Mouse (Mus musculus): ENCODE results near the gene Carm1. TPM values are rescaled to one million over a fixed set of nuclear protein-coding genes. Genes with fewer than 3 reads are reported as not detected.
"Not testable (repeated sequence)": the region's sequence is repeated elsewhere in the genome, so short reads cannot be mapped to it uniquely, and the experiment has no call there.

Carm1 gene
- polyA plus RNA-seq, 1 experiment from 2014 or later = 18.2 TPM

GRCm38 (mm10) chr9:21513466-21513865 is 33.2 kb upstream of the Carm1 start:
- Histone ChIP-seq H3K27me3 (no peaks in the 10 kb centered on the region), H3K4me3 (replicated peaks) (no peak overlapping the region), H3K36me3 (replicated peaks) (peaks cover 7% of the 10 kb centered on the region), H3K4me1 (replicated peaks) (peaks cover 33% of the 10 kb centered on the region), H3K9ac (no peak overlapping the region), H3K4me2 (no peak overlapping the region), H3K27ac (replicated peaks) (no peak overlapping the region), H3K9me3 (replicated peaks) (no peaks in the 10 kb centered on the region)
- 97% methylated on average over 4 of the region's 4 CpGs for WGBS (ENCODE audit: insufficient replicate concordance)
- ATAC-seq (ENCODE audit: insufficient read depth) = no peak

GRCm38 (mm10) chr9:21517947-21518495 is 28.7 kb upstream of the Carm1 start:
- H3K4me2 ChIP-seq = no peak overlapping the region
- H3K27ac ChIP-seq (replicated peaks) = no peak overlapping the region
- 60% methylated on average over 6 of the region's 6 CpGs for WGBS (ENCODE audit: insufficient replicate concordance)
- no peaks in the 10 kb centered on the region for H3K9me3 ChIP-seq (replicated peaks)
- no peaks in the 10 kb centered on the region for H3K36me3 ChIP-seq (replicated peaks)
- ATAC-seq (ENCODE audit: insufficient read depth) = no peak
- no peak overlapping the region for H3K9ac ChIP-seq
- no peak overlapping the region for H3K4me3 ChIP-seq (replicated peaks)
- H3K27me3 ChIP-seq = no peaks in the 10 kb centered on the region
- H3K4me1 ChIP-seq (replicated peaks) = peaks cover 6% of the 10 kb centered on the region

GRCm38 (mm10) chr9:21518690-21519089 is 28.0 kb upstream of the Carm1 start:
- not testable (repeated sequence) for H3K27me3 ChIP-seq; H3K9me3 ChIP-seq (replicated peaks); H3K9ac ChIP-seq; H3K4me2 ChIP-seq; H3K4me1 ChIP-seq (replicated peaks); ATAC-seq (ENCODE audit: insufficient read depth); H3K4me3 ChIP-seq (replicated peaks); H3K36me3 ChIP-seq (replicated peaks); H3K27ac ChIP-seq (replicated peaks)
- 74% methylated on average over 6 of the region's 6 CpGs for WGBS (ENCODE audit: insufficient replicate concordance)

GRCm38 (mm10) chr9:21525142-21525936 is 21.4 kb upstream of the Carm1 start:
- no peak overlapping the region for H3K4me3 ChIP-seq (replicated peaks)
- 31% methylated on average over 7 of the region's 7 CpGs for WGBS (ENCODE audit: insufficient replicate concordance)
- H3K9me3 ChIP-seq (replicated peaks) = no peaks in the 10 kb centered on the region
- no peak overlapping the region for H3K9ac ChIP-seq
- peak overlapping the region; percentile 29 for H3K4me2 ChIP-seq
- no peaks in the 10 kb centered on the region for H3K4me1 ChIP-seq (replicated peaks)
- H3K27ac ChIP-seq (replicated peaks) = peak overlapping the region; percentile 70
- no peaks in the 10 kb centered on the region for H3K36me3 ChIP-seq (replicated peaks)
- ATAC-seq (ENCODE audit: insufficient read depth) = no peak
- no peaks in the 10 kb centered on the region for H3K27me3 ChIP-seq

- H3K36me3 ChIP-seq (replicated peaks) = no peaks in the 10 kb centered on the region
- ATAC-seq (ENCODE audit: insufficient read depth) = peak; percentile 14; the same call in 1 of the 2 replicates
- H3K27ac ChIP-seq (replicated peaks) = peak within 1 kb of the TSS; percentile 70
- no peaks in the 10 kb centered on the region for H3K9me3 ChIP-seq (replicated peaks)
- peak within 1 kb of the TSS; percentile 39 for H3K4me3 ChIP-seq (replicated peaks)
- H3K27me3 ChIP-seq = no peaks in the 10 kb centered on the region
- peak within 1 kb of the TSS; percentile 29 for H3K4me2 ChIP-seq
- WGBS (ENCODE audit: insufficient replicate concordance) = 31% methylated on average over 14 of the region's 14 CpGs
- H3K4me1 ChIP-seq (replicated peaks) = no peaks in the 10 kb centered on the region
- no peak within 1 kb of the TSS for H3K9ac ChIP-seq
These were observed 20.6 kb upstream of the Carm1 start, which contains the start of gene AB124611 for GRCm38 (mm10) chr9:21525937-21526633. TSS of gene AB124611 (plus strand) at chr9:21526176.

- no peaks in the 10 kb centered on the region for H3K27me3 ChIP-seq
- WGBS (ENCODE audit: insufficient replicate concordance) = 30% methylated on average over 3 of the region's 3 CpGs
- H3K4me2 ChIP-seq = no peak overlapping the region
- H3K36me3 ChIP-seq (replicated peaks) = no peaks in the 10 kb centered on the region
- H3K9ac ChIP-seq = no peak overlapping the region
- peak overlapping the region; percentile 70; the same call in 1 of the 2 replicates for H3K27ac ChIP-seq (replicated peaks)
- H3K4me3 ChIP-seq (replicated peaks) = peak overlapping the region; percentile 39
- H3K4me1 ChIP-seq (replicated peaks) = no peaks in the 10 kb centered on the region
- no peaks in the 10 kb centered on the region for H3K9me3 ChIP-seq (replicated peaks)
- no peak for ATAC-seq (ENCODE audit: insufficient read depth)
These were observed 20.1 kb upstream of the Carm1 start for GRCm38 (mm10) chr9:21526634-21526944.

GRCm38 (mm10) chr9:21527100-21527801 is 19.4 kb upstream of the Carm1 start:
- no peak for ATAC-seq (ENCODE audit: insufficient read depth)
- Histone ChIP-seq H3K9me3 (replicated peaks) (no peaks in the 10 kb centered on the region), H3K4me1 (replicated peaks) (no peaks in the 10 kb centered on the region), H3K36me3 (replicated peaks) (no peaks in the 10 kb centered on the region), H3K27me3 (no peaks in the 10 kb centered on the region), H3K9ac (no peak overlapping the region), H3K4me2 (peak overlapping the region; percentile 25; the same call in 1 of the 2 replicates), H3K27ac (replicated peaks) (0 out of 2 replicates have a peak overlapping the region, but pooled peaks have one; percentile 14), H3K4me3 (replicated peaks) (0 out of 2 replicates have a peak overlapping the region, but pooled peaks have one; percentile 39)
- WGBS (ENCODE audit: insufficient replicate concordance) = 86% methylated on average over 2 of the region's 2 CpGs

GRCm38 (mm10) chr9:21527917-21528324 is 18.8 kb upstream of the Carm1 start:
- no peaks in the 10 kb centered on the region for H3K36me3 ChIP-seq (replicated peaks)
- H3K4me3 ChIP-seq (replicated peaks) = no peak overlapping the region
- WGBS (ENCODE audit: insufficient replicate concordance) = 14% methylated on average over 1 of the region's 1 CpGs
- H3K27me3 ChIP-seq = no peaks in the 10 kb centered on the region
- H3K9me3 ChIP-seq (replicated peaks) = no peaks in the 10 kb centered on the region
- H3K9ac ChIP-seq = no peak overlapping the region
- ATAC-seq (ENCODE audit: insufficient read depth) = peak; percentile 53
- no peaks in the 10 kb centered on the region for H3K4me1 ChIP-seq (replicated peaks)
- H3K4me2 ChIP-seq = peak overlapping the region; percentile 25; the same call in 1 of the 2 replicates
- H3K27ac ChIP-seq (replicated peaks) = 0 out of 2 replicates have a peak overlapping the region, but pooled peaks have one; percentile 14

GRCm38 (mm10) chr9:21536501-21536900 is 10.2 kb upstream of the Carm1 start:
- H3K4me1 ChIP-seq (replicated peaks) = peaks cover 20% of the 10 kb centered on the region
- H3K27me3 ChIP-seq = no peaks in the 10 kb centered on the region
- no peaks in the 10 kb centered on the region for H3K9me3 ChIP-seq (replicated peaks)
- ATAC-seq (ENCODE audit: insufficient read depth) = no peak
- 60% methylated on average over 14 of the region's 14 CpGs for WGBS (ENCODE audit: insufficient replicate concordance)
- H3K4me2 ChIP-seq = no peak overlapping the region
- H3K27ac ChIP-seq (replicated peaks) = no peak overlapping the region
- H3K36me3 ChIP-seq (replicated peaks) = no peaks in the 10 kb centered on the region
- no peak overlapping the region for H3K4me3 ChIP-seq (replicated peaks)
- H3K9ac ChIP-seq = no peak overlapping the region

- 62% methylated on average over 4 of the region's 4 CpGs for WGBS (ENCODE audit: insufficient replicate concordance)
- H3K4me3 ChIP-seq (replicated peaks) = no peak overlapping the region
- peaks cover 20% of the 10 kb centered on the region for H3K4me1 ChIP-seq (replicated peaks)
- no peak overlapping the region for H3K27ac ChIP-seq (replicated peaks)
- ATAC-seq (ENCODE audit: insufficient read depth) = no peak
- H3K27me3 ChIP-seq = no peaks in the 10 kb centered on the region
- H3K4me2 ChIP-seq = no peak overlapping the region
- H3K9ac ChIP-seq = no peak overlapping the region
- no peaks in the 10 kb centered on the region for H3K9me3 ChIP-seq (replicated peaks)
- H3K36me3 ChIP-seq (replicated peaks) = no peaks in the 10 kb centered on the region
These were observed 9.7 kb upstream of the Carm1 start for GRCm38 (mm10) chr9:21537009-21537408.
